Mouse (Mus musculus) liver, adult 2 months (tissue): Measurements from ENCODE around the gene Nck1. TPM values are rescaled to one million over a fixed set of nuclear protein-coding genes. Genes with fewer than 3 reads are reported as not detected.
A peak's percentile ranks its signal among the peaks of the same experiment; 100 is the strongest.

Experiments
- DNase-seq: peaks from one replicate; pipeline ENCODE4 v3.0.0-alpha.2; 2011; ENCODE audit warnings: low read depth, low spot score; ENCODE audit errors: extremely low read depth
- H3K27ac ChIP-seq: fragments of 200-500 bp; replicated peaks from 2 replicates; pipeline ENCODE4 v1.5.1; 2012; ENCODE audit warnings: low read depth, mild to moderate bottlenecking, control low read depth, inconsistent platforms, low read length; ENCODE audit not compliant: insufficient read depth
- H3K27me3 ChIP-seq: fragments of 200-500 bp; 2 replicates; pipeline ENCODE4 v1.6.1; 2012; ENCODE audit warnings: mild to moderate bottlenecking, moderate library complexity, low read length, inconsistent platforms; ENCODE audit not compliant: control insufficient read depth, insufficient read depth
- H3K36me3 ChIP-seq: fragments of 200-500 bp; 2 replicates; pipeline ENCODE4 v1.6.1; 2012; ENCODE audit warnings: low read length, inconsistent platforms; ENCODE audit not compliant: control insufficient read depth, insufficient read depth
- H3K4me1 ChIP-seq: fragments of 200-500 bp; 2 replicates; pipeline ENCODE4 v1.6.1; 2011; ENCODE audit warnings: low read length; ENCODE audit not compliant: control insufficient read depth, insufficient read depth
- H3K4me3 ChIP-seq: fragments of 200-500 bp; 2 replicates; pipeline ENCODE4 v1.5.1; 2011; ENCODE audit warnings: low read depth, mild to moderate bottlenecking, control low read depth, low read length, moderate library complexity; ENCODE audit not compliant: insufficient read depth
- H3K79me2 ChIP-seq: fragments of 200-500 bp; 2 replicates; pipeline ENCODE4 v1.6.1; 2012; ENCODE audit warnings: inconsistent platforms, mild to moderate bottlenecking, low read length, moderate library complexity; ENCODE audit not compliant: control insufficient read depth, insufficient read depth
- H3K9ac ChIP-seq: fragments of 200-500 bp; 2 replicates; pipeline ENCODE4 v1.6.1; 2012; ENCODE audit warnings: low read depth, mild to moderate bottlenecking, control low read depth, inconsistent platforms, low read length
- CTCF ChIP-seq: fragments of 200-500 bp; IDR thresholded peaks from 2 replicates; pipeline ENCODE4 v1.5.1; 2011; ENCODE audit warnings: low read depth, low read length, control low read depth
- POLR2A ChIP-seq: fragments of 200-500 bp; IDR thresholded peaks from 2 replicates; pipeline ENCODE4 v1.6.1; 2011; ENCODE audit warnings: low read length, control low read depth; ENCODE audit not compliant: insufficient read depth; ENCODE audit errors: extremely low read depth
- WGBS: fragments of 180-500 bp; shearing (Covaris S2); methylation state at CpG from one replicate; pipeline ENCODE4 v1.1.7; 2018; 5-methylcytosine and 5-hydroxymethylcytosine counted together
- polyA plus RNA-seq: library from polyadenylated mRNA; depleted of rRNA; stranded (reverse); fragments of >200 nt; gene quantifications from 2 replicates; pipeline ENCODE4 v1.2.3, GENCODE M21; 2012
- total RNA-seq: library from RNA; depleted of rRNA; stranded (reverse); fragments of >200 nt; gene quantifications from 2 replicates; pipeline ENCODE4 v1.2.3, GENCODE M21; 2014

Nck1 gene
- total and polyA plus RNA-seq, 2 experiments, result 2.6 to 17.0 TPM

DNA sequence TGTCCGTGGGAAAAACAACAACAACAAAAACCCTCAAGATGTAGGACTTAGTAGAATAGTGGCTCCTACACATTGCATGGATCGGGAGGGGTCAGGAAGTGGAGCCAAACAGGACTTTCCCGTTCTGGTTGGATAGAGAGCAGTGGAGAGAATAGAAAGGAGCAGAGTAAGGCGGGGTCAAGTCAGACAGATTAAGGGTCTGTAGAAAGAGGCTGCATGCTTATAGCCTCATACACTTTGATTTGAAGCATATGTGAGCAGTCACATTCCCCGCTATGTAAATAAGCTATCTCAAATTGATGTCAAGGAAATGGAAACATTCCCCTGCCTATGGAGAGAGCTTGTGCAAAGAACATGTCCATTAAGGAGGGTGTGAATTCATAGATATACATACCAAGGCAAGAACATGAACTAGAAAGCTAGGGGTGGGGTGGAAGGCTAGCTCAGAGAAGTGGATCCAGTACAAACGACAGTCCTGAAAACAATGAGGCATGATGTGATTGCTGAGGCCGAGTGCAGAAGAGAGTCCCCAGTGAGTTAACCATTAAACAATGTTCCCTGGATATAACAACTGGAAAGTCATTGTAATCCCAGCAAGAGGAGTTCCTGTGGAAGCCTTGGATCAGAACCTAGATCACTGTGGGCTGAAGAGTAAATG is 57.7 kb downstream of the Nck1 start:
- peak; percentile 43 for DNase-seq
- TF ChIP-seq POLR2A (no peak), CTCF (no peak)
- Histone ChIP-seq H3K79me2 (no peaks in the 10 kb centered on the region; the same call in 1 of the 2 replicates), H3K27me3 (no peaks in the 10 kb centered on the region), H3K36me3 (peaks cover 12% of the 10 kb centered on the region), H3K4me3 (no peak overlapping the region), H3K4me1 (0 out of 2 replicates have a peak, but pooled peaks cover 2% of the 10 kb centered on the region), H3K27ac (no peak overlapping the region), H3K9ac (no peak overlapping the region)
- 69% methylated on average over 7 of the region's 7 CpGs for WGBS

DNA sequence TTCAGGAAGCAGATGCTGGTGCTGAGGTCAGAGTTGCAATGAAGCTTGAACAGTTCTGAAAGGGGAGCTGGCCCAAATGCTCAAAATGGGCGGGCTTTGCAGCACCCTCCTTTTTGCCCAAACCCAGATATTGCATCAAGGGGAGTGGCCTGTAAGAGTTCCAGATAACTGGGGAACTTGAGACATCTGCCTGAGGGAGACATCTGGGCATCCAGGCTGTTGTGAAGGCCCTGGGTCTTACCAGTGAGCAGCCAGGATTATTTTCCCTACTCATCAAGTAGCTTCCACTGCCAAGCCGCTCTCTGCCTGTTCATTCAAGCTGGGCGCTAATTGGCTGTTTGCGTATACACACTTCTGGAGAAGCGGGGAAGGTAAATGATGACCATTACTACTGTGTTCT is 59.5 kb downstream of the Nck1 start, which contains the start of gene Il20rb:
Gene Il20rb, minus strand, starts transcription at position 358 of the 400 bp plus-strand sequence.
- no peaks in the 10 kb centered on the region for H3K27me3 ChIP-seq
- H3K79me2 ChIP-seq, result no peaks in the 10 kb centered on the region; the same call in 1 of the 2 replicates
- 95% methylated on average over 5 of the region's 5 CpGs for WGBS
- H3K4me3 ChIP-seq, result no peak within 1 kb of the TSS
- TF ChIP-seq CTCF, result no peak
- no peak for TF ChIP-seq POLR2A
- H3K4me1 ChIP-seq, result 0 out of 2 replicates have a peak, but pooled peaks cover 2% of the 10 kb centered on the region
- no peak for DNase-seq
- H3K27ac ChIP-seq, result no peak within 1 kb of the TSS
- H3K36me3 ChIP-seq, result peaks cover 9% of the 10 kb centered on the region
- no peak within 1 kb of the TSS for H3K9ac ChIP-seq

GRCm38 (mm10) chr9:100483318-100483717 is 62.6 kb downstream of the Nck1 start:
- Histone ChIP-seq H3K36me3 (peaks cover 7% of the 10 kb centered on the region), H3K4me3 (no peak overlapping the region), H3K4me1 (0 out of 2 replicates have a peak, but pooled peaks cover under 1% of the 10 kb centered on the region), H3K27me3 (no peaks in the 10 kb centered on the region), H3K79me2 (no peaks in the 10 kb centered on the region; the same call in 1 of the 2 replicates), H3K9ac (no peak overlapping the region), H3K27ac (no peak overlapping the region)
- TF ChIP-seq POLR2A (no peak), CTCF (no peak)
- 96% methylated on average over 5 of the region's 5 CpGs for WGBS
- DNase-seq, result no peak

- Histone ChIP-seq H3K36me3 (peaks cover 4% of the 10 kb centered on the region), H3K4me1 (no peaks in the 10 kb centered on the region), H3K27me3 (no peaks in the 10 kb centered on the region), H3K9ac (no peak overlapping the region), H3K27ac (no peak overlapping the region), H3K4me3 (no peak overlapping the region), H3K79me2 (no peaks in the 10 kb centered on the region; the same call in 1 of the 2 replicates)
- WGBS, result 89% methylated on average over 6 of the region's 6 CpGs
- no peak for DNase-seq
- no peak for TF ChIP-seq POLR2A
- TF ChIP-seq CTCF, result no peak
These were observed 64.3 kb downstream of the Nck1 start for GRCm38 (mm10) chr9:100481626-100482025.

GRCm38 (mm10) chr9:100474056-100474455 is 71.9 kb downstream of the Nck1 start:
- no peak for DNase-seq
- H3K9ac ChIP-seq, result no peak overlapping the region
- no peak for TF ChIP-seq POLR2A
- TF ChIP-seq CTCF, result no peak
- H3K4me3 ChIP-seq, result no peak overlapping the region
- no peaks in the 10 kb centered on the region for H3K27me3 ChIP-seq
- no peaks in the 10 kb centered on the region for H3K79me2 ChIP-seq
- no peaks in the 10 kb centered on the region for H3K4me1 ChIP-seq
- no peaks in the 10 kb centered on the region; the same call in 1 of the 2 replicates for H3K36me3 ChIP-seq
- WGBS, result 89% methylated on average over 1 of the region's 1 CpGs
- no peak overlapping the region for H3K27ac ChIP-seq

GRCm38 (mm10) chr9:100473361-100473760 is 72.6 kb downstream of the Nck1 start:
- TF ChIP-seq CTCF (no peak), POLR2A (no peak)
- no peaks in the 10 kb centered on the region for H3K27me3 ChIP-seq
- WGBS, result 88% methylated on average over 6 of the region's 6 CpGs
- H3K9ac ChIP-seq, result no peak overlapping the region
- H3K36me3 ChIP-seq, result no peaks in the 10 kb centered on the region; the same call in 1 of the 2 replicates
- H3K4me1 ChIP-seq, result no peaks in the 10 kb centered on the region
- no peaks in the 10 kb centered on the region for H3K79me2 ChIP-seq
- H3K27ac ChIP-seq, result no peak overlapping the region
- H3K4me3 ChIP-seq, result no peak overlapping the region
- no peak for DNase-seq
